Mouse (Mus musculus) heart, embryonic 15.5 days (tissue): ENCODE data around the gene Atg9b. TPM values are rescaled to one million over a fixed set of nuclear protein-coding genes. Genes with fewer than 3 reads are reported as not detected.
"Not testable (repeated sequence)": the region's sequence is repeated elsewhere in the genome, so short reads cannot be mapped to it uniquely, and the experiment has no call there.

Experiments used
- ATAC-seq: fragments of 200-750 bp; cut with Nextera tagmentation; replicated peaks from 2 replicates; pipeline ENCODE4 v1.8.0; 2017; ENCODE audit warnings: low read depth, moderate TSS enrichment; ENCODE audit not compliant: insufficient number of reproducible peaks, insufficient read depth, low FRiP score
- H3K27ac ChIP-seq: fragments of 300-500 bp; sonication (generic); 2 replicates; pipeline ENCODE4 v1.5.1; 2015; ENCODE audit warnings: mild to moderate bottlenecking, inconsistent platforms
- H3K27me3 ChIP-seq: fragments of 300-500 bp; sonication (generic); 2 replicates; pipeline ENCODE4 v1.6.1; 2015; ENCODE audit warnings: inconsistent platforms
- H3K36me3 ChIP-seq: fragments of 300-500 bp; sonication (generic); 2 replicates; pipeline ENCODE4 v1.6.1; 2015; ENCODE audit warnings: mild to moderate bottlenecking, inconsistent platforms
- H3K4me1 ChIP-seq: fragments of 300-500 bp; sonication (generic); replicated peaks from 2 replicates; pipeline ENCODE4 v1.6.1; 2015; ENCODE audit warnings: inconsistent platforms
- H3K4me2 ChIP-seq: fragments of 300-500 bp; sonication (generic); 2 replicates; pipeline ENCODE4 v1.6.1; 2015; ENCODE audit warnings: inconsistent platforms, mild to moderate bottlenecking, moderate library complexity
- H3K4me3 ChIP-seq: fragments of 300-500 bp; sonication (generic); 2 replicates; pipeline ENCODE4 v1.5.1; 2015; ENCODE audit warnings: mild to moderate bottlenecking, inconsistent platforms
- H3K9ac ChIP-seq: fragments of 300-500 bp; sonication (generic); 2 replicates; pipeline ENCODE4 v1.6.1; 2015; ENCODE audit warnings: mild to moderate bottlenecking, inconsistent platforms
- H3K9me3 ChIP-seq: fragments of 300-500 bp; sonication (generic); replicated peaks from 2 replicates; pipeline ENCODE4 v1.6.1; 2016; ENCODE audit warnings: inconsistent platforms
- WGBS: fragments of 180-500 bp; shearing (Covaris S2); methylation state at CpG from one replicate; pipeline ENCODE4 v1.1.7; 2015; ENCODE audit warnings: mixed read lengths; 5-methylcytosine and 5-hydroxymethylcytosine counted together
- polyA plus RNA-seq: library from polyadenylated mRNA; unstranded; fragments of >200 nt; fragmentation: Nextera tagmentation; extraction: Ambion mirVana; gene quantifications from 2 replicates; pipeline ENCODE4 v1.2.1, GENCODE M21; 2015

The Atg9b gene
- polyA plus RNA-seq, 1 experiment from 2014 or later, result 0.81 TPM

DNA sequence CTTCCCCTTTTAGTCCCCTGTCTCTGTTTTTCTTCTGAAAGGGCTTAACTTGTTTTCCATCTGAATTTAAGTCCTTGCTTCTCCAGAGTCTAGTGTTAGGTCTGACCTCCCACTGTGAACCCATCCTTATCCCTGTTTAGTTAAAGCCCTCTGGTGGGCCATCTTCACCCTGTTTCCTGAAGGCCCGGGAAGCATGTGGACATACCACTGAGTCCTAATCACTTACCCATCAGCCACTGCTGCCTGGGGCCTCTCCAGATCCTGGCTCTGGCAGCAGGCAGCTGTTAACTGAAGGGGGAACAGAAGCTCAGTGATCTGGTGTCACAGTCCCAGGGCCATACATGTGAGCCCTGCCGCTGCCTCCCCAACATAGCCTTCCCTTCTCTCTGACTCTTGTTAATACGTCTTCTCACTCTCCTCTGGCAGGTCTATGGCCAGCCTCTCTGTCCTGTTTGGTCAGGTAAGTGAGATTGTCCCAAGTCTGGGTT is 13.5 kb upstream of the Atg9b start:
- Histone ChIP-seq H3K27me3 (no peaks in the 10 kb centered on the region), H3K9me3 (no peaks in the 10 kb centered on the region), H3K4me3 (no peak overlapping the region), H3K4me2 (no peak overlapping the region), H3K9ac (no peak overlapping the region), H3K4me1 (peaks cover 8% of the 10 kb centered on the region), H3K27ac (no peak overlapping the region), H3K36me3 (peaks cover 23% of the 10 kb centered on the region)
- ATAC-seq, result no peak
- WGBS, result 50% methylated on average over 3 of the region's 3 CpGs

GRCm38 (mm10) chr5:24404594-24405360 is 12.8 kb upstream of the Atg9b start:
- Histone ChIP-seq H3K9me3 (no peaks in the 10 kb centered on the region), H3K36me3 (peaks cover 27% of the 10 kb centered on the region), H3K27ac (no peak overlapping the region), H3K4me3 (no peak overlapping the region), H3K27me3 (no peaks in the 10 kb centered on the region), H3K9ac (no peak overlapping the region), H3K4me1 (peaks cover 8% of the 10 kb centered on the region), H3K4me2 (no peak overlapping the region)
- ATAC-seq, result no peak
- WGBS, result 81% methylated on average over 6 of the region's 6 CpGs

- Histone ChIP-seq H3K4me1 (peaks cover 5% of the 10 kb centered on the region), H3K9me3 (no peaks in the 10 kb centered on the region), H3K27ac (no peak overlapping the region), H3K27me3 (no peaks in the 10 kb centered on the region), H3K36me3 (peaks cover 21% of the 10 kb centered on the region), H3K4me3 (no peak overlapping the region), H3K9ac (no peak overlapping the region), H3K4me2 (no peak overlapping the region)
- no peak; the same call in 1 of the 2 replicates for ATAC-seq
- 49% methylated on average over 9 of the region's 9 CpGs for WGBS
Measured at GRCm38 (mm10) chr5:24401969-24402368, 10.0 kb upstream of the Atg9b start.

- WGBS, result 89% methylated on average over 5 of the region's 5 CpGs
- Histone ChIP-seq H3K4me3 (no peak overlapping the region), H3K4me2 (no peak overlapping the region), H3K27ac (no peak overlapping the region), H3K27me3 (no peaks in the 10 kb centered on the region), H3K9me3 (no peaks in the 10 kb centered on the region), H3K4me1 (peaks cover 5% of the 10 kb centered on the region), H3K9ac (no peak overlapping the region), H3K36me3 (peaks cover 21% of the 10 kb centered on the region)
- no peak for ATAC-seq
Measured at GRCm38 (mm10) chr5:24400911-24401605, 9.1 kb upstream of the Atg9b start.

DNA sequence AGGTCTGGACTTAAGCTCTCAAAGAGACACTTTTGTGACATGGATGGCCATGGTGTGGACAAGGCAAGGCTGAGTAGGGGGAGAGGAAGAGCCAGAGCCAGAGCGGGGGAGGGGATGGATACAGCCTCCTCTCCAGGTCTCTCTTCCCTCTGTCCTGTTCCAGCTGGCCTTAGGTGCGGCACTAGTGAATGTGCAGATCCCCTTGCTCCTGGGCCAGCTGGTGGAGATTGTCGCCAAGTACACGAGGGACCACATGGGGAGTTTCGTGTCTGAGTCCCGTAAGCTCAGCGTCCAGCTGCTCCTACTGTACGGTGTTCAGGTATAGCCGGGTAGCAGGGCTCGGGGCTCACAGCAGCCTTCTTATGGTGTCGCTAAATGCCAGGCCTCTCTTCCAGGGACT is 8.4 kb upstream of the Atg9b start:
- H3K4me2 ChIP-seq, result no peak overlapping the region
- peaks cover 21% of the 10 kb centered on the region for H3K36me3 ChIP-seq
- H3K4me1 ChIP-seq, result peaks cover 5% of the 10 kb centered on the region
- ATAC-seq, result no peak
- no peaks in the 10 kb centered on the region for H3K9me3 ChIP-seq
- H3K9ac ChIP-seq, result no peak overlapping the region
- H3K27ac ChIP-seq, result no peak overlapping the region
- WGBS, result 90% methylated on average over 11 of the region's 11 CpGs
- H3K4me3 ChIP-seq, result no peak overlapping the region
- H3K27me3 ChIP-seq, result no peaks in the 10 kb centered on the region

GRCm38 (mm10) chr5:24399686-24400085 is 7.7 kb upstream of the Atg9b start:
- Histone ChIP-seq H3K9me3 (no peaks in the 10 kb centered on the region), H3K27me3 (no peaks in the 10 kb centered on the region), H3K9ac (no peak overlapping the region), H3K4me1 (peaks cover 10% of the 10 kb centered on the region), H3K36me3 (peaks cover 21% of the 10 kb centered on the region), H3K4me3 (no peak overlapping the region), H3K27ac (no peak overlapping the region), H3K4me2 (no peak overlapping the region)
- no peak for ATAC-seq
- WGBS, result 80% methylated on average over 10 of the region's 10 CpGs

GRCm38 (mm10) chr5:24396254-24396653 is 4.3 kb upstream of the Atg9b start:
- not testable (repeated sequence) for H3K27ac ChIP-seq, H3K36me3 ChIP-seq, H3K9me3 ChIP-seq, ATAC-seq, H3K4me2 ChIP-seq, H3K4me3 ChIP-seq, H3K9ac ChIP-seq, H3K27me3 ChIP-seq
- WGBS, result 81% methylated on average over 6 of the region's 6 CpGs
- H3K4me1 ChIP-seq, result peaks cover 14% of the 10 kb centered on the region

GRCm38 (mm10) chr5:24394165-24394894 is 2.4 kb upstream of the Atg9b start:
- Histone ChIP-seq H3K9me3 (no peaks in the 10 kb centered on the region), H3K4me1 (peaks cover 21% of the 10 kb centered on the region), H3K4me2 (peak overlapping the region; percentile 60), H3K27me3 (no peaks in the 10 kb centered on the region), H3K4me3 (peak overlapping the region; percentile 56), H3K9ac (0 out of 2 replicates have a peak overlapping the region, but pooled peaks have one; percentile 36), H3K27ac (peak overlapping the region; percentile 65), H3K36me3 (no peaks in the 10 kb centered on the region)
- ATAC-seq, result peak; percentile 95
- 1% methylated on average over 36 of the region's 36 CpGs for WGBS

DNA sequence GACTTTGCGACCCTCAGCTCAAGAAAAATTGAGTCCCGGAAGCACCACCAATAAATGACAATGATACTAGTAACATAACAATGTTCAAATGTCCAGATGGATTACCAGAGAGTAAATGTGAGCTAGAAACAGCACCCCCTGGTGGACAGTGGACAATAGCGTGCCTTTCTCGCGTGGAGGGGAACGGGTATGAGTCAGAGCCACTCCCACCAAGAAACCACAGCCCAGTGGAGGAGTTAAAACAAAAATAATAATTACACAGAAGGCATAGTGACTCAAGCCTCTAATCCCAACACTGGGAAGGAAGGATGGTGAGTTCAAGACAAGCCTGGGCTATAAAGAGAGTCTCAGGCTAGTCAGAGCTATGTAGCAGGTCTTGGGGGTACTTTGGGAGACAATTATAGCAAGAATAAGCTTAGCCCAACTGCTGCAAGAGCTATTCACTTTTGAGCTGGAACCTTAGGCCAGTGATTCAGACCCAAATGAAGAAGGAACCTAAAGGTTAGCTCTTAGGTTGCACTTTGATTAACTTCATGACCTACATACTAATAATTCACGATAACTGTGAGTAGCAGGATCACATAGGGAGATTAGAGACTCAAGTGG is 1.6 kb upstream of the Atg9b start, which contains the start of gene Abcb8:
Abcb8 (plus strand) TSS at position 272 of the 606 bp plus-strand sequence.
- H3K4me1 ChIP-seq, result peaks cover 28% of the 10 kb centered on the region
- 0 out of 2 replicates have a peak within 1 kb of the TSS, but pooled peaks have one; percentile 36 for H3K9ac ChIP-seq
- H3K27me3 ChIP-seq, result 0 out of 2 replicates have a peak, but pooled peaks cover 4% of the 10 kb centered on the region
- peak within 1 kb of the TSS; percentile 65 for H3K27ac ChIP-seq
- H3K9me3 ChIP-seq, result no peaks in the 10 kb centered on the region
- peak within 1 kb of the TSS; percentile 56 for H3K4me3 ChIP-seq
- H3K4me2 ChIP-seq, result peak within 1 kb of the TSS; percentile 60
- ATAC-seq, result no peak
- H3K36me3 ChIP-seq, result no peaks in the 10 kb centered on the region
- WGBS, result 20% methylated on average over 7 of the region's 7 CpGs

DNA sequence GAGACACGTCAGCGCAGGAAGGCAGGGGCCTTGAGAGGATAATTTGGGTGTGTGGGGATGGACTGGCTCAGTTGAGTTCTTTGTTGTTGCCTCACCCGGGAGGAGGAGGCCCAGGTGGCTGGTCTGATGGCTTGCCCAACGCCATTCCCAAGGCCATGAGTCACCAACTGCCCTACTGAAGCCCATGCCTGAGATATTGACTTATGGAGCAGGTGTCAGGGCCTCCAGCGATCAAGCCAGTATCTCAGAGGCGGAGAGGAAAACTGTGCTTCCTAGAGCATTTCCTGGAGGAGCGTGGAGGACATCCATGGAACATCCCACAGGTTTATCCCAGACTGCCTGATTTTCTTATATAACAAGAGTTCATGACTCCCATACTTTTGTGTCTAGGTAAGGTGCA is 781 bp upstream of the Atg9b start:
- Histone ChIP-seq H3K36me3 (no peaks in the 10 kb centered on the region), H3K27me3 (0 out of 2 replicates have a peak, but pooled peaks cover 5% of the 10 kb centered on the region), H3K4me3 (no peak overlapping the region), H3K9ac (no peak overlapping the region), H3K4me2 (no peak overlapping the region), H3K27ac (0 out of 2 replicates have a peak overlapping the region, but pooled peaks have one; percentile 65), H3K4me1 (peaks cover 36% of the 10 kb centered on the region), H3K9me3 (no peaks in the 10 kb centered on the region)
- no peak for ATAC-seq
- WGBS, result 75% methylated on average over 7 of the region's 7 CpGs

GRCm38 (mm10) chr5:24389658-24390020 is 2.3 kb downstream of the Atg9b start:
- H3K27me3 ChIP-seq, result peaks cover 18% of the 10 kb centered on the region
- peak overlapping the region; percentile 41; the same call in 1 of the 2 replicates for H3K27ac ChIP-seq
- no peaks in the 10 kb centered on the region for H3K9me3 ChIP-seq
- no peak overlapping the region for H3K9ac ChIP-seq
- no peak for ATAC-seq
- no peak overlapping the region for H3K4me3 ChIP-seq
- H3K4me1 ChIP-seq, result peaks cover 51% of the 10 kb centered on the region
- no peak overlapping the region for H3K4me2 ChIP-seq
- no peaks in the 10 kb centered on the region for H3K36me3 ChIP-seq
- 76% methylated on average over 4 of the region's 4 CpGs for WGBS
